Mouse (Mus musculus) kidney, adult 2 months (tissue): ENCODE measurements around the gene Cnn3. TPM values are rescaled to one million over a fixed set of nuclear protein-coding genes. Genes with fewer than 3 reads are reported as not detected.

Source experiments
- DNase-seq: peaks from one replicate; pipeline ENCODE4 v3.0.0; 2021
- H3K27ac ChIP-seq: fragments of 200-500 bp; 2 replicates; pipeline ENCODE4 v1.5.1; 2012; ENCODE audit warnings: low read depth, low read length, control low read depth, inconsistent platforms; ENCODE audit not compliant: insufficient read depth
- H3K27me3 ChIP-seq: fragments of 200-500 bp; replicated peaks from 2 replicates; pipeline ENCODE4 v1.6.1; 2012; ENCODE audit warnings: mild to moderate bottlenecking, moderate library complexity, low read length, inconsistent platforms; ENCODE audit not compliant: control insufficient read depth, insufficient read depth
- H3K36me3 ChIP-seq: fragments of 200-500 bp; 2 replicates; pipeline ENCODE4 v1.6.1; 2012; ENCODE audit warnings: mild to moderate bottlenecking, moderate library complexity, low read length, inconsistent platforms; ENCODE audit not compliant: control insufficient read depth, insufficient read depth
- H3K4me1 ChIP-seq: fragments of 200-500 bp; 2 replicates; pipeline ENCODE4 v1.6.1; 2011; ENCODE audit warnings: low read length; ENCODE audit not compliant: control insufficient read depth, insufficient read depth
- H3K4me3 ChIP-seq: fragments of 200-500 bp; 2 replicates; pipeline ENCODE4 v1.5.1; 2011; ENCODE audit warnings: mild to moderate bottlenecking, low read depth, low read length, control low read depth; ENCODE audit not compliant: insufficient read depth
- CTCF ChIP-seq: fragments of 200-500 bp; conservative IDR thresholded peaks from 2 replicates; pipeline ENCODE4 v1.5.1; 2011; ENCODE audit warnings: low read depth, mild to moderate bottlenecking, control low read depth, low read length, moderate library complexity, mixed read lengths; ENCODE audit not compliant: insufficient read depth, insufficient read length
- POLR2A ChIP-seq: fragments of 200-500 bp; IDR thresholded peaks from one replicate; pipeline ENCODE4 v1.6.1; 2011; ENCODE audit warnings: low read depth, low read length, control low read depth
- WGBS: fragments of 180-500 bp; shearing (Covaris S2); methylation state at CpG from one replicate; pipeline ENCODE4 v1.1.7; 2018; 5-methylcytosine and 5-hydroxymethylcytosine counted together
- polyA plus RNA-seq: library from polyadenylated mRNA; depleted of rRNA; stranded (reverse); fragments of >200 nt; gene quantifications from 2 replicates; pipeline ENCODE4 v1.2.3, GENCODE M21; 2012; rRNA removed

Cnn3 gene
- 253 and 268 TPM in 2 replicates for polyA plus RNA-seq

- Histone ChIP-seq H3K27ac (peak within 1 kb of the TSS; percentile 95), H3K4me1 (peaks cover 5% of the 10 kb centered on the region; the same call in 1 of the 2 replicates), H3K4me3 (peak within 1 kb of the TSS; percentile 69), H3K36me3 (no peaks in the 10 kb centered on the region), H3K27me3 (no peaks in the 10 kb centered on the region)
- WGBS, result under 1% methylated on average over 61 of the region's 66 CpGs
- peak; percentile 97 for DNase-seq
- no peak for TF ChIP-seq CTCF
- peak; percentile 91 for TF ChIP-seq POLR2A
These were observed at the start of gene Cnn3 for GRCm38 (mm10) chr3:121425861-121426620. Cnn3 (plus strand) TSS chr3:121426497.

- H3K36me3 ChIP-seq, result no peaks in the 10 kb centered on the region
- peaks cover 12% of the 10 kb centered on the region for H3K4me1 ChIP-seq
- no peak overlapping the region for H3K4me3 ChIP-seq
- TF ChIP-seq CTCF (no peak), POLR2A (no peak)
- WGBS, result 45% methylated on average over 15 of the region's 15 CpGs
- DNase-seq, result peak; percentile 96
- H3K27me3 ChIP-seq, result no peaks in the 10 kb centered on the region
- peak overlapping the region; percentile 29 for H3K27ac ChIP-seq
These were observed 47.3 kb upstream of the Cnn3 start for GRCm38 (mm10) chr3:121378708-121379612.

- no peaks in the 10 kb centered on the region for H3K36me3 ChIP-seq
- H3K27me3 ChIP-seq, result no peaks in the 10 kb centered on the region
- no peak for TF ChIP-seq CTCF
- TF ChIP-seq POLR2A, result no peak
- H3K4me3 ChIP-seq, result no peak overlapping the region
- 91% methylated on average over 5 of the region's 5 CpGs for WGBS
- no peak overlapping the region for H3K27ac ChIP-seq
- no peak for DNase-seq
- H3K4me1 ChIP-seq, result peaks cover 12% of the 10 kb centered on the region
These were observed 46.6 kb upstream of the Cnn3 start for GRCm38 (mm10) chr3:121379699-121380098.

GRCm38 (mm10) chr3:121387471-121388009 is 38.8 kb upstream of the Cnn3 start:
- TF ChIP-seq CTCF, result no peak
- no peak for TF ChIP-seq POLR2A
- Histone ChIP-seq H3K36me3 (no peaks in the 10 kb centered on the region), H3K27ac (no peak overlapping the region), H3K4me3 (no peak overlapping the region), H3K27me3 (no peaks in the 10 kb centered on the region), H3K4me1 (no peaks in the 10 kb centered on the region)
- WGBS, result 73% methylated on average over 3 of the region's 3 CpGs
- no peak for DNase-seq

GRCm38 (mm10) chr3:121389366-121389765 is 36.9 kb upstream of the Cnn3 start:
- H3K36me3 ChIP-seq, result no peaks in the 10 kb centered on the region
- no peaks in the 10 kb centered on the region for H3K4me1 ChIP-seq
- 81% methylated on average over 8 of the region's 8 CpGs for WGBS
- H3K27ac ChIP-seq, result no peak overlapping the region
- TF ChIP-seq POLR2A (no peak), CTCF (no peak)
- no peaks in the 10 kb centered on the region for H3K27me3 ChIP-seq
- DNase-seq, result no peak
- H3K4me3 ChIP-seq, result no peak overlapping the region

GRCm38 (mm10) chr3:121389860-121390530 is 36.3 kb upstream of the Cnn3 start:
- no peaks in the 10 kb centered on the region for H3K36me3 ChIP-seq
- no peak overlapping the region for H3K4me3 ChIP-seq
- no peaks in the 10 kb centered on the region for H3K27me3 ChIP-seq
- no peak for TF ChIP-seq POLR2A
- no peak for TF ChIP-seq CTCF
- DNase-seq, result peak; percentile 43
- H3K27ac ChIP-seq, result no peak overlapping the region
- WGBS, result 39% methylated on average over 17 of the region's 17 CpGs
- H3K4me1 ChIP-seq, result no peaks in the 10 kb centered on the region
